Mouse (Mus musculus): ENCODE data around the gene Nin.

GRCm38 (mm10) chr12:70131042-70131675 is 17.6 kb upstream of the Nin start:
- no peak for TF ChIP-seq CTCF (IDR thresholded peaks at IDR 0.05; ENCODE audit: low read depth)
- TF ChIP-seq EP300 (optimal IDR thresholded peaks at IDR 0.05): no peak
